Mouse (Mus musculus): ENCODE results near the gene Smad3. TPM values are rescaled to one million over a fixed set of nuclear protein-coding genes. Genes with fewer than 3 reads are reported as not detected.

Smad3 gene
- polyA plus RNA-seq, 1 experiment from 2014 or later: 21.1 TPM

- no peak for DNase-seq (ENCODE audit: low spot score)
These were observed 115.7 kb downstream of the Smad3 start for GRCm38 (mm10) chr9:63641983-63642646.

- DNase-seq (ENCODE audit: low spot score): no peak
These were observed 121.7 kb downstream of the Smad3 start for GRCm38 (mm10) chr9:63636113-63636512.

GRCm38 (mm10) chr9:63633334-63633733 is 124.5 kb downstream of the Smad3 start:
- no peak for DNase-seq (ENCODE audit: low spot score)

GRCm38 (mm10) chr9:63632924-63633323 is 124.9 kb downstream of the Smad3 start:
- no peak for DNase-seq (ENCODE audit: low spot score)

GRCm38 (mm10) chr9:63632045-63632444 is 125.7 kb downstream of the Smad3 start:
- no peak for DNase-seq (ENCODE audit: low spot score)

- no peak for DNase-seq (ENCODE audit: low spot score)
These were observed 132.6 kb downstream of the Smad3 start for GRCm38 (mm10) chr9:63625090-63625756.

GRCm38 (mm10) chr9:63623895-63624569 is 133.8 kb downstream of the Smad3 start:
- DNase-seq (ENCODE audit: low spot score): no peak

- DNase-seq (ENCODE audit: low spot score): no peak
These were observed 139.8 kb downstream of the Smad3 start for GRCm38 (mm10) chr9:63617967-63618366.

GRCm38 (mm10) chr9:63614018-63614985 is 143.5 kb downstream of the Smad3 start:
- DNase-seq (ENCODE audit: low spot score): no peak

- DNase-seq (ENCODE audit: low spot score): no peak
These were observed 144.2 kb downstream of the Smad3 start for GRCm38 (mm10) chr9:63613569-63613968.

GRCm38 (mm10) chr9:63612565-63613515 is 145.0 kb downstream of the Smad3 start:
- DNase-seq (ENCODE audit: low spot score): no peak

- DNase-seq (ENCODE audit: low spot score): no peak
These were observed 145.8 kb downstream of the Smad3 start for GRCm38 (mm10) chr9:63611967-63612366.

- peak; percentile 56 for DNase-seq (ENCODE audit: low spot score)
These were observed 146.9 kb downstream of the Smad3 start for GRCm38 (mm10) chr9:63610841-63611366.

- no peak for DNase-seq (ENCODE audit: low spot score)
These were observed 147.6 kb downstream of the Smad3 start for GRCm38 (mm10) chr9:63610231-63610630.

GRCm38 (mm10) chr9:63609776-63610175 is 148.0 kb downstream of the Smad3 start:
- DNase-seq (ENCODE audit: low spot score): no peak

- no peak for DNase-seq (ENCODE audit: low spot score)
These were observed 148.5 kb downstream of the Smad3 start for GRCm38 (mm10) chr9:63609246-63609645.

- no peak for DNase-seq (ENCODE audit: low spot score)
These were observed 149.8 kb downstream of the Smad3 start for GRCm38 (mm10) chr9:63608006-63608405.

GRCm38 (mm10) chr9:63606594-63606993 is 151.2 kb downstream of the Smad3 start:
- DNase-seq (ENCODE audit: low spot score): no peak

- DNase-seq (ENCODE audit: low spot score): peak; percentile 61
These were observed 153.9 kb downstream of the Smad3 start for GRCm38 (mm10) chr9:63603849-63604248.

Data from thymus, postnatal 0 days (tissue).